Mouse (Mus musculus): ENCODE data around the gene Aim2. TPM values are rescaled to one million over a fixed set of nuclear protein-coding genes. Genes with fewer than 3 reads are reported as not detected.
"Not testable (repeated sequence)": the region's sequence is repeated elsewhere in the genome, so short reads cannot be mapped to it uniquely, and the experiment has no call there.

The Aim2 gene
- polyA plus RNA-seq, 1 experiment from 2014 or later = 5.1 TPM

DNA sequence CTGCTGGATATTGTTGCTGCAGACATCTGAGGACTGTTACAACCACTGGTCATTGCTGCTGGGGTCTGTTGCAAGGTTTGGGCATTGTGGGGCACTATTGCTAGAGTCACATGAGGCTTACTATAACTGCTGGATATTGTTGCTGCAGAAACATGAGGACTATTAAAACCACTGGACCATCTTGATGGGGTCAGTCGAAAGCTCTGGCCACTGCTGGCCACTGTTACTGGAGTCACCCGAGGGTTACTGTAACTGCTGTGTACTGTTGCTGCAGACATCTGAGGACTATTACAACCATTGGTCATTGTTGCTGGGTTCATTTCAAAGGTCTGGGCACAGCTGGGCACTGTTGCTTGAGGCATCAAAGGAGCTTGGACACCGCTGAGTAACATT is 130.5 kb downstream of the Aim2 start:
- not testable (repeated sequence) for DNase-seq; H3K27ac ChIP-seq; H3K9me3 ChIP-seq (replicated peaks); H3K27me3 ChIP-seq; H3K4me2 ChIP-seq; ATAC-seq (ENCODE audit: low read depth); H3K4me3 ChIP-seq (replicated peaks); H3K36me3 ChIP-seq; H3K9ac ChIP-seq; H3K4me1 ChIP-seq (replicated peaks)
- 69% methylated on average over 3 of the region's 3 CpGs for WGBS (ENCODE audit: insufficient replicate concordance)

- not testable (repeated sequence) for H3K9ac ChIP-seq; H3K9me3 ChIP-seq (replicated peaks); H3K4me1 ChIP-seq (replicated peaks); DNase-seq; H3K27ac ChIP-seq; ATAC-seq (ENCODE audit: low read depth); H3K4me2 ChIP-seq; H3K27me3 ChIP-seq; H3K36me3 ChIP-seq; H3K4me3 ChIP-seq (replicated peaks)
- WGBS (ENCODE audit: insufficient replicate concordance) = 47% methylated on average over 3 of the region's 3 CpGs
These were observed 140.3 kb downstream of the Aim2 start, which contains the start of gene Ifi206 for GRCm38 (mm10) chr1:173490812-173491480. Ifi206 (minus strand) TSS chr1:173491041.

DNA sequence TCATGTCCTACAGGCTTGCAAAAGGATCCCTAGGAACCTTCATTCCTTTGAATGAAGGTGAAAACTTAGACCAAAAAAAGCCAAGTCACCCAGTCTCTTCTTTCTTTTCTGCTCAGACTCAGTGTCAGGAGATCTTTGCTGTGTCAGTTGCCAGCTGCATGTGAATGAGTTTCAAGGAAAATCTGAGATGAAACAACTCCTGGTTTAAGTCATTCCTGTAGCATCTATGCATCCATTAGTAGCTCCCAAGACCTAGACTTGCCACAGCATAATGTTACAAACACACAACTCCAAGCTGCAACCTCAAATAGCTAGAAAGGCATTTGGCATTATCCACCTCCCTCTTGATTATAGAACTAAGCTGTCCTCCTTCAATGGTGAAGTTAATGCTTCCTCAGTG is 140.8 kb downstream of the Aim2 start:
- not testable (repeated sequence) for H3K9ac ChIP-seq; H3K4me1 ChIP-seq (replicated peaks); H3K36me3 ChIP-seq; ATAC-seq (ENCODE audit: low read depth); H3K4me3 ChIP-seq (replicated peaks); H3K9me3 ChIP-seq (replicated peaks); H3K4me2 ChIP-seq; DNase-seq; H3K27me3 ChIP-seq; H3K27ac ChIP-seq

DNA sequence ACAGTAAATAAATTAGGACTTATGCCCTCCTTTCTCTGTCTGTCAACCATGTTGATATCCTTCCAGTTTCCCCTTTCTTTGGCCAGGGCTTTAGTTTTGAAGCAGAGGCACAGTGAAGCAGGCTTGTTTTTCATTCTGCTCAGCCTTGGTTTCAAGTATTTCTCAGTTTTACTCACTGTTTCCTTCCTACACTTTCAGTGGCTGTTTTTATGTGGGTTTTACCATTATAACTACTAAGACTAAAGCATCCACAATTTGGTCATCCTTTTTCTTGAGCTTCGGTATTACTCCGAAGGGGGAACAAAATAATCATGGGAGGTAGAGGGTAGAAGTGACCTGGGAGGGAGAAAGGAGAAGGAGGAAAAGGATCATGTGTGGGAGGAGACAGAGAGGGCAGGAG is 159.9 kb downstream of the Aim2 start:
- DNase-seq; ATAC-seq (ENCODE audit: low read depth); H3K4me3 ChIP-seq (replicated peaks); H3K9me3 ChIP-seq (replicated peaks); H3K4me1 ChIP-seq (replicated peaks); H3K9ac ChIP-seq; H3K27me3 ChIP-seq; H3K27ac ChIP-seq; H3K4me2 ChIP-seq; H3K36me3 ChIP-seq: not testable (repeated sequence)
- WGBS (ENCODE audit: insufficient replicate concordance) = 85% methylated on average over 2 of the region's 2 CpGs

Other genes starting within 250 kb of the Aim2 start
- not detected in 2 replicates for gene Olfr1408, start 213.5 kb upstream of the Aim2 start, polyA plus RNA-seq (2015; fragmentation: Nextera tagmentation; extraction: Ambion mirVana)
- gene Olfr1406, start 160.2 kb upstream of the Aim2 start, polyA plus RNA-seq (2015; fragmentation: Nextera tagmentation; extraction: Ambion mirVana) = not detected in 2 replicates
- gene Olfr218, start 153.1 kb upstream of the Aim2 start, polyA plus RNA-seq (2015; fragmentation: Nextera tagmentation; extraction: Ambion mirVana) = not detected in 2 replicates
- not detected in 2 replicates for gene Olfr1404, start 138.5 kb upstream of the Aim2 start, polyA plus RNA-seq (2015; fragmentation: Nextera tagmentation; extraction: Ambion mirVana)
- gene Fcer1a, start 123.7 kb upstream of the Aim2 start, polyA plus RNA-seq (2015; fragmentation: Nextera tagmentation; extraction: Ambion mirVana) = 0.13 TPM in 1 of 2 replicates, not detected in the other
- not detected in 2 replicates for gene Olfr418, start 84.9 kb upstream of the Aim2 start, polyA plus RNA-seq (2015; fragmentation: Nextera tagmentation; extraction: Ambion mirVana)
- not detected in 2 replicates for gene Mptx2, start 73.1 kb upstream of the Aim2 start, polyA plus RNA-seq (2015; fragmentation: Nextera tagmentation; extraction: Ambion mirVana)
- 61.5 and 68.9 TPM in 2 replicates for gene Ackr1, start 17.1 kb upstream of the Aim2 start, polyA plus RNA-seq (2015; fragmentation: Nextera tagmentation; extraction: Ambion mirVana)
- gene Cadm3, start 16.8 kb downstream of the Aim2 start, polyA plus RNA-seq (2015; fragmentation: Nextera tagmentation; extraction: Ambion mirVana) = 1.1 and 1.5 TPM in 2 replicates
- 0.10 and 0.12 TPM in 2 replicates for gene Ifi206, start 140.2 kb downstream of the Aim2 start, polyA plus RNA-seq (2015; fragmentation: Nextera tagmentation; extraction: Ambion mirVana)
- not detected in 2 replicates for gene Ifi214, start 185.1 kb downstream of the Aim2 start, polyA plus RNA-seq (2015; fragmentation: Nextera tagmentation; extraction: Ambion mirVana)
- not detected in 2 replicates for gene Ifi213, start 248.4 kb downstream of the Aim2 start, polyA plus RNA-seq (2015; fragmentation: Nextera tagmentation; extraction: Ambion mirVana)